ENCODE assay signal across 14 mouse cellular contexts in the genomic region with DNA sequence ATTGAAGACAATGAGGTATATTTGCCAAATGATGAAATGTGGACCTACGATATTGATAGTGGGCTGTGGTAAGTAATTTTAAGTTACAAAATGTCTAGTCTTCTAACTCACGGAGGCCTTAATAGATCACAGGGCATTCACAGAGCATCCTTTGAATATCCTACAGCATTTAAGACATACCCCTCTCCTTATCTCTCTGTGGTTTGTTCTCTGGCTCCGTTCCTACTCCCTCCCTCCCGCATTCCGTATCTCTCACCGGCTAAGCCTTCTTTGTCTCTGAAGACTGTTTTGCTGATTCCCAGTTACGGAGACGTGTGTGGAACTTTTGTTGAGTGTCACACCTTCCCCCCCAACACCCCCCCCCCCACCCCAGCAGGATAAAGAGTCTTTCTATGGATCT. TPM values are rescaled to one million over a fixed set of nuclear protein-coding genes. Genes with fewer than 3 reads are reported as not detected.
"Had no signal": no experiment of that assay in that cellular context is flagged by ENCODE, and none has a peak within 500 bp of the region (broad histone marks: within the 10 kb centered on the region; RNA-seq: fewer than 3 reads in every experiment).

No protein-coding gene starts in this region.

- H3K27me3 ChIP-seq: intestine, embryonic 15.5 days; limb, embryonic 13.5 days had no signal

- H3K9ac ChIP-seq: intestine, embryonic 15.5 days; limb, embryonic 13.5 days had no signal

- H3K4me1 ChIP-seq: intestine, embryonic 15.5 days; limb, embryonic 13.5 days had no signal

- H3K4me3 ChIP-seq: intestine, embryonic 15.5 days; layer of hippocampus, adult 2 months; limb, embryonic 13.5 days had no signal

- H3K4me2 ChIP-seq: intestine, embryonic 15.5 days; limb, embryonic 13.5 days; midbrain, embryonic 11.5 days had no signal

- H3K36me3 ChIP-seq: intestine, embryonic 15.5 days; limb, embryonic 13.5 days had no signal

- H3K27ac ChIP-seq: intestine, embryonic 15.5 days; layer of hippocampus, adult 2 months; limb, embryonic 13.5 days had no signal

- DNase-seq: kidney, adult 18-20 months; kidney, postnatal 10 days; kidney, postnatal 4 days; left cerebral cortex, postnatal 4 days; lung, postnatal 36 days; right cerebral cortex, adult 18-20 months; right cerebral cortex, postnatal 25 days; thymus, adult 18-20 months; thymus, postnatal 14 days had no signal

- H3K9me3 ChIP-seq: intestine, embryonic 15.5 days; limb, embryonic 13.5 days had no signal

- ATAC-seq: intestine, embryonic 15.5 days had no signal

RNA-seq across cellular contexts. Expression of a gene that starts 46.7 kb away (rescaled TPM):
- polyA plus RNA-seq: small intestine, adult 2 months had no signal
